Mouse (Mus musculus): ENCODE results near the gene Myocd.

DNA sequence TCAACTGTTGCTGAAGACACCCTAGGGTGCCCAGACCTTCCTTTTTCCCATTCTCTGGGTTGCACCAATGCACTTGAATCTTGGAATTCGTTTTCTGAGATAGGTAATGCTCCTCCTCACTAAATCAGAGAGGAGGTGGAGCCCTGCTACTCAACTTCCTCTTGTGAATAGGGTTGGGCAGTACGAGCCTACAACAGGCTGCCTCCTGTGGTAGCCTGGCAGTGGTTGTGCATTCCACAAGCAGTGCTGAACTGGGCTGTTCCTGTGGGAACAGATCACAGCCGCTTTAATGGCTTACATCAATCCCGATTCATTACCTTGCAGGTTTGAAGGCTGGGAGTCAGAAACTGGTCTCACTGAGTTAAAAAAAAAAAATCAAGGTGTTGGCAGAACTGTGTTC is 1.2 kb upstream of the Myocd start:
- TF ChIP-seq CTCF (IDR thresholded peaks at IDR 0.05; ENCODE audit: low read depth) (peak; percentile 15), EP300 (IDR thresholded peaks at IDR 0.05; ENCODE audit: low read depth) (no peak)
